Mouse (Mus musculus): ENCODE measurements at regions not wholly inside any gene's neighbourhood (a gene's known extent, or its start where the extent isn't known, plus 50 kb on each side); places are given as distances from the start of the nearest gene placed in this dataset.

DNA sequence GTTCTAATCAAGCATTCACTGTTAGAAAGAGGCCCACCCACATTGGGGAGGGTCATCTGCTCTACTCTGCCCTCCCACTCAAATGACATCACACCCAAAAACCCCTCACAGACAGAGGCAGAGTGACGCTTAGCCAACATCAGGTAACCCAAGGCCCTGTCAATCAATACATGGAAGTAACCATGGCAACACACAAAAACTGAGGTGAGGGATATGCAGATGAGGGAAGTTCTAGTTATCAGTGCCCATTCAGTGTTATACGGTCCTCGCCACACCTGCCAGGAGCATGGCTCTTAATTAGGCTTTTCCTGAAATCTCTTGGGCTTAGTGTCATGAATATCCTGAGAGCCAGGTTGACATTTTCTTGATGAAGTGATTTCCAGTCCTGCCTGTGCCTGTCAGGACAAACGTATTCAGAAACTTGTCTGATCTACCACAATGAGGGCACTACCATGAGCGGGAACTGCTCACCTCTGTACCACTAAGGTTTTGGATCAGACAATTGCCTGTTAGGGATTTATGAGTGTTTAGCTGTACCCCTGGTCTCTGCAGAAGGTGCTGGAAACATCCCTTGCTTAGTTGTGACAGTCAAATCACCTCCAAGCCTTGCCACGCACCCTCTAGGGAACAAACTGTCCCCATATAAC lies 210.4 kb upstream of the Cdh4 start:
- DNase-seq (ENCODE audit: low spot score): no peak

DNA sequence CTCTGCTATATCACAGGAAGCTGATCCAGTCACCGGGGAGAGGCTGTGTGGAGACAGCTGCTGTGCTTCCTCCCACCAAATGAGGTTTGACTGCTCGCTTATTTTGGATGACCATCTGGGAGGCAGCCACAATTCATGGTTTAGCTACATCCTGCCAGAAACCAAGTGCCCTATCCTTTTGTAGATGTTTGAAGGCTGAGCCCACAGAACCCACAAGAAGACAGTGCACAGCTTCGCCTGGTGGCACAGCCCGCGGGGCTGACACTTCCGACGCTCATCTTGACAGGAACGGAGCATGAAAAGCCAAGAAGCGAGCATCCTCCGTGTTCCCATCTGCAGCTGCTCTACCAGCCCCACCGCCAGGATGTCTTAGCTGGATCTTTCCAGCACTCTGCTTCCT lies 204.1 kb upstream of the Cdh4 start:
- no peak for DNase-seq (ENCODE audit: low spot score)

DNA sequence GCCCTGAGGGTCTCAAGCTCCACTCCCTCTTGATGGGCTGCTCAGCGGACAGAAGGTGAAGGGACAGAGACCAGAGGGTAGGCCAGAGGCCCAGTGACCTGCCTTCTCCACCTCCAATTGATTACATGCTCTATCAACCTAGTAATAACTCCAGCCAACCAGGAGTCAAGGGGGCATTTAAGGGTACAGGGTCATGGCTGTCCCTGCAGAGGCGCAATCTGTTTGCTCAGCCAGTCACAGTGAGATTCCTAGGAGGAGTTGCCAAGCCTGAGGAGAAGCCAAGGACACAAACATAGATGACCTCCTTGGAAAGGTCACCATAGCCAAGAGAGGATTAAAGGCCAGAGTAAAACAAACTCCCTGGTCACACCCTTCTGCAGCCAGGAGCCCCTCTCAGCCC lies 181.3 kb upstream of the Cdh4 start:
- no peak for DNase-seq (ENCODE audit: low spot score)

DNA sequence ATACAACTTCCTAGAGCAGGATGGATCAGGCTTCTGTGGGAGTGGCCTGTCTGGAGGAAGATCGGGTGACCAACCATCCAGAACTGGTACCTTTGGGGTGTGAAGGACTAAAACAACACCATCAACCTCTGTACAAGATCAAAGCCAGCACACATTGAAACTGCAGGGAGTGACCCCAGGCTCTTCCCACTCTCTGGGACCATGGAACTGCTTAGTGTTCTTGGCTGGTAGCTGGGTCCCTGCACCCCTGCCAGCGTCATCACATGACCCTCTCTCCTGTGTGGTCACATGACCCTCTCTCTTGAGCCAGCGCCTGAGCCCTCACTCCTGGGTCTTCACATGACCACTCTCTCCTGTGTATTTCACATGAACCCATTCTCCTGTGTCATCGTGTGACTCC lies 178.3 kb upstream of the Cdh4 start:
- no peak for DNase-seq (ENCODE audit: low spot score)

DNA sequence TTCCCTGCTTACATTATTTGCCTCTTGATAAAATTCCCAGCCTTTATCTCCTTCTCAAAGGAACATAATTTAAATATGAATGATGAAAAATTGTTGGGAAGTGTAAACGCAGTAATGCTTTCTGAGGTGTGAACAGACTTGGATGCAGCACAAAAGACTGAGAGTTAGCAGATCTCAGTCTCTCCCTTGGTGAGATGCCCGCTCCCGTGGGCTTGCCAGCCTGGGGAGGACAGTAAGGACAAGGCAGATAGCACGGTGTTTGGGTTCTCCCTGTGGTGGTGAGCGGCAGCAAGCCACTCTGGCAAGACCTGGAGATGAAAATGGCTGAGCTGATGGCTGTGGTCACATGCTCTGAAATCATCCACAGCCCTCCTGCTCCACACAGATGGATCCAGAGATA lies 176.8 kb upstream of the Cdh4 start:
- DNase-seq (ENCODE audit: low spot score): no peak

DNA sequence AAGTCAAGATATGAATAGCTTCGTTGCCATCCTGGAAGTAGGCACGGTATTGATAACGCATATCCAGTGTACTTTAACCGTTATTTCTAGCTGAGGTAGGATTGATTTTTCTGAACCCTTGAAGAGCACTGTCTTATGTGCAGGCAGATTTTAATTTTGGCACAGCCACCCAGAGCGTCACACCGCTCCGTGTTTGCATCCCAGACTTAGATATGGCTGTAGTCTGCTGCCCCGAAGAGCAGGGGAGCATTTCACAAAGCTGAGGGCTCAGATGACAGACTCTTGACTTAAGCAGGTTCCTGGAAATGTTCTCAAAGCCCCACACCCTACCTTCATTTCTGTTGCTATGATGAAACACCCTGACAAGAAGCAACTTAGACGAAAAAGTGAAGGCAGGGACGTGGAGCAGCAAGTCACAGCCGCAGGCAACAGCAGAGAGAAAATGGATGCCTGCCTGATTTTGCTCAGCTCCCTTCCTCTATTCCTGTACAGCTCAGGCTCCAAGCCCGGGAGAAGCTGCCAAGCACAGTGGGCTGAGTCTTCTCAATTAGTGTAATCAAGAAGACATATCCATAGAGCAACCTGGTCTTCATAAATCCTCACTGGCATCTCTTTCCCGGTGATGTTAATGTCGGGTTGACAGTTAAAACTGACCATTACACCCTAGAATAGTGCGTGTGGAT lies 164.9 kb upstream of the Cdh4 start:
- no peak for DNase-seq (ENCODE audit: low spot score)

DNA sequence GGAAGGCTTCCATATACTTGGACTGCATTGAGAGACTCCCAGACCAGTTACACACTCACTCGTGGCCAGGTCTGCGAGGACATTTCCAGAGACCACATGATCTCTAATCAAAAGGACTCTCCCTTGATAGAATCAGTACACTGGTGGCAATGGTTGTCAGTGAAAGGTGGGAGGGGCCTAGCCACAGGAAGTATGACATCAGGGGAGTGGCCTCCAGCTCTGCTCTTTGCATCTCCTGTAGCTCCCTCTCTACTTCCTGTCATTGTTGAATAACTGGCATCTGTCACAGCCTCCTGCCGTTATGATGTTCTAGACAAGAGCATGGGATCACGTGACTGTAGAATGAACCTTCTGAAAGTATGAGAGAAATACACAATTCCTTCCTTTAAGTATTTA lies 164.3 kb upstream of the Cdh4 start:
- no peak for DNase-seq (ENCODE audit: low spot score)

DNA sequence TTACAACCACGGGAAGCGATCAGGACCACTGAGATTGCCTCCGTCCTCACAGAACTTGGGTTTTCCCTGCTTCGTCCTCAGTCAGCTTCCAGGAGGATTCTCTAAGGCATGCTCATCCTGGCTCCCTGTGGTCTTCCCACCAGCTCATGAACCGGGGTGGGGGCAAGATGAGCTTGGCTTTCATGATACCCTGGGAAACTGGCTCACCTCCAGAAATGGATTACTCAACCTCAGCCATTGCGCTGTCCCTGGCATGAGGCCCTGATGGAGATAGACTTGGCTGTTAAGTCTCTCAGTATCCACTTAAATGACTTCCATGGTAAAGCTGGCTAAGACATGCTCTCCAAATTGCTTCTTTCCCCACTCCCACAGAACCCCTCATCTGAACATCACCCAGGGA lies 160.0 kb upstream of the Cdh4 start:
- no peak for DNase-seq (ENCODE audit: low spot score)

DNA sequence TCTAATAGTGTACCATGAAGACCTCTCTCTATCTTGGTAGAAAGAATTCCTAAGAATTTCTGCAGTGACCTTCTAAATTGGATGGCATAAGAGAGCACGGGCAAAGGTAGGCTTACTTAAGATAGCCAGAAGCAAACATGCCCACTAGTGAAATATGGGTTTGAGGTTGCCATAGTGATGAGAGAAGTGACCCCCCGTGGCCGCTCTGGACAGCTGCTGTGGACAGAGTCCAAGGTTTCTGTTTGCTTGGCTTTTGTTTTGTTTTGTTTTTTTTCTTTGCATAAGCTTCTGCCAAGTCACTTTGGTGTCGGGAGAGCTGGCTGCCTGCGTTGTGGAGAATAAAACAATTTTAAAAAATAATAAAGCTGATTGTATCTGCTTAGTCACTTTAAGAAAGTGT lies 151.8 kb upstream of the Cdh4 start:
- no peak for DNase-seq (ENCODE audit: low spot score)

DNA sequence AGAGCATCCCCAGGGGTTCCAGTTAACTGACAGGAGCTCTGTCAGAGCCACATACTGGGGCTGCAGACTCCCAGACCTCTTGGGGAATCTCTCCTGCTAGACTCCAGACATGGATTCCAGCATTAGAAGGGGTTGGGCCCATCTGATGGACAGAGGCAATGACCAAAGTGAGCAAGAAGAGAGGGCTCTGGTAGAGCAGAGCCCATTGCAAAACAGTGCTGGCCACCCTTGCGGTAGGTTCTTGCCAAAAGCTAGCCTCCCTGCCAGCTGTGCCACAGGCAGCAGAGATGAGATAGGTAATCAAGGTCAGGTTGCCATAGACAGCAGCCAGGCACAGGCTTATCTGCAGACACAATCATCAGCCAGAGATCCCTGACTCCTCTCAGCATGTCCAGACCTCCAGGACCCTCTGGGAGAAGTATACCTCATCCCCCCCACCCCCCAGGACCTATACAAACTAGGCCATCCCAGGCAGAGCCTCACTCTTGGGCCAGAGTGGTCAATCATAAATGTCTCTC lies 151.1 kb upstream of the Cdh4 start:
- DNase-seq (ENCODE audit: low spot score): no peak

DNA sequence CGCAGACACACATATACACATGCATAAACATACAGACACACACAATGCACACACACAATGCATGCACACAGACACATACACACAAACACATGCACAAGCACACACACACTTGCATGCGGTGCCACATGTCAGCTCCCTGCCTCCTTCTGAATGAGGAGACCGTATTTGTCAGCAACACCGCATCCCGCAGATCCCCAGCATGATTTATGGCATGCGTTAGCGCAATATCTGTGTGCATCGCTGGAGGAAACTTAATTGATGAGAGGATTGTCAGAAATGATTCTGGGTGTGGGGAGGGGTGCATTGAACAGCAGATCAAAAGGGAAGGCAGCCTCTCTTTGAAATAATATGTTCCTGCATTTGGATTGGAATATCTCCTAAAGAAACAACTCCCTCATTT lies 150.3 kb upstream of the Cdh4 start:
- DNase-seq (ENCODE audit: low spot score): no peak

DNA sequence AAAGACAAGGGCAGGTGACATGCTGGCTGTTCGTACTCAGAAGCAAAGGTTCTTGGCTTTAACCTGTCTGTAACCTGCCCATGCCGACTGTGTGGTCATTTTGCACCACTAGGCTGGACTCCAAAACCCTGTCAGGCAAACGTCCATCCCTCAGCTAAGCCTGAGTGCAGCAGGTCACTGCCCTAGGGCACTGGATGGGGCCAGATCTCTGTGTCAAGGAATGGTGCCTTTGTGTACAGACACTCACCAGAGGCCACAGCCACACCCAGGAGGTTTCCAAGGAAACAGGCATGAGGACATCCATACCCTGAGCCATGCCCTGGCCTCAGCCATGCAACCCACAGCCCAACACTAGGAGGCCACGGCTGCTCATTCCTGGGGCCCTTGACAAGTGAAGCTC lies 149.7 kb upstream of the Cdh4 start:
- no peak for DNase-seq (ENCODE audit: low spot score)

DNA sequence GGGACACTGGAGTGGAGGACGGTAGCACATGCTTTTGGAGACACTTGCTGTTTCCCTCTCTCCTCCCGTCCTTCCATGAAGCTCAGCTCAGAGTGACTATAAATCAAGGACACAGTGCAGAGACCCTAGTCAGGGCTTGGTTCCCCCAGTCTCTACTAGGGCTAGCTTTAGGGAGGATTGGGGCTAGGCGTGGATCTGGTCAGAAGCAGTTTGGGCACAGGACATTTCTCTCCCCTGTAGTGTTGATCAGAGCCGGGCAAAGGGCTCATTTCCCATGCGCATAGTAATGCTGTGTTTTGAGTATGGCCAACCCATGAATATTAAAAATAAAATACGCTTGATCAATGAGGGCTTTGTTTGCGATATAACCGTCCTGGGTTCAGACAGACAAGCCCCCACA lies 149.1 kb upstream of the Cdh4 start:
- DNase-seq (ENCODE audit: low spot score): no peak

DNA sequence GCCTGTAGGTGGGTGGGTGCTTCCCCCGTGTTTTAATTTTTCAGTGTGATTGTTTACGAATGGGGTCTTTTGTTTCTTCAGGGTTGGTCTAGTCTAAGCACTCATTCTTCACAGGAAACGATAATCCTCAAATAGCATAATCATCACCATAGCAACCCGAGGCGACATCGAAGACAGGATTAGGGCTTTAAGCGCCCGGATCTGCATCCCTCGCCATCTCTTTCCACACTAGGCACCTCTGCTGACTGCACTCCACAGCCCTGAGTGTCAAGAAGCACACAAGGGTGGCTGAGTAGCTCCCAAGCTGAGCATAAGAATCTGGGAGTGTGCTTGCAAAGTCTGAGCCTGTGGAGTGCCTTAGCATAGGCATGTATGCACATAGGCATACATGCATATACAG lies 145.2 kb upstream of the Cdh4 start:
- no peak for DNase-seq (ENCODE audit: low spot score)

DNA sequence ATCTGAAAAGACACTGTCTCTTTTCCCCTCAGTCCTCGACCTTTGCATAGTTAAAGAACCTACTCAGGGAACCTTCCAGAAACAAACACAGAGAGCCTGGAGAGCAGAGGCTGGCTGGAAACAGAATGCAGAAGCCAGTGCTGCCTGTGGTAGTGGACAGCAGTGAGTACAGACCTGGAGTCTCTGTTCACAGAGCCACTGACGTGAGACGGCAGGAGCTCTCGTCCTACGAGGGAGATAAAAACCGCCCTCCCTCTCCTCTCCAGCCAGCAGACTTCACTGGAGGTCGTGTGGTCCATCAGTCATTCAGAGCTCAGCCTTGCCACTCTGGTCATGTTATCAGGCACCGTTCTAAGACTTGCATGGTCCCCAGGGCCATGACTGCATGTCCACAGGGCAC lies 138.5 kb upstream of the Cdh4 start:
- DNase-seq (ENCODE audit: low spot score): no peak

DNA sequence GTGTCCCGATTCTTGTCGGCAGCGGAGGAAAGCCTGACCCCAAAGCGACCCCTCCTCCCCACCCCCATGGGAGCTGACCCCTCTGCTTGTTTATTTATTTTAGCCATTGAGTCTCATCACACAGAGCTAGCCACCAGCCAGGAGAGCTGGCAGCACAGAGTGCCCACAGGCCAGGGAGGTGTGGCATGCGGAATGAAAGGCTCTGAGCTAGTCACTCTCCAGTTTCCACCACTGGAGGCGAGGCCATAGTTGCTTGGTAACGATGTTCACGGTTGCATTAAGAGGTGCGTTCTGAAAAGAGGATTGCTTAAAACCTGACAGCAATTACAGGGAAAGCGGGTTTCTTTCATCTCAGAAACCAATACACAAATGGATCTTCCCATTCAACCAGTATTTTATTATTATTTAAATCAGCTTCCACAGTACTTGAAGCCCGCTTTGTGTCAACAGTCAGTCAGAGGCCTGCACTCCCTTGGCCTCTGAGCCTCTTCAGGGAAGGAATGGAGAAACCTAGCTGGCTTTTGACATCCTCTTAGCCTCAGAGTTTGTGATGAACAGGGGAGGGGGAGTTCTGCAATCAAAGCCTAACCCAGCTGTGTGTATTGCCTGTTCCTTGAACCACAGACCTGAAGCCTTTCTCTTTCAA lies 134.8 kb upstream of the Cdh4 start:
- DNase-seq (ENCODE audit: low spot score): no peak

DNA sequence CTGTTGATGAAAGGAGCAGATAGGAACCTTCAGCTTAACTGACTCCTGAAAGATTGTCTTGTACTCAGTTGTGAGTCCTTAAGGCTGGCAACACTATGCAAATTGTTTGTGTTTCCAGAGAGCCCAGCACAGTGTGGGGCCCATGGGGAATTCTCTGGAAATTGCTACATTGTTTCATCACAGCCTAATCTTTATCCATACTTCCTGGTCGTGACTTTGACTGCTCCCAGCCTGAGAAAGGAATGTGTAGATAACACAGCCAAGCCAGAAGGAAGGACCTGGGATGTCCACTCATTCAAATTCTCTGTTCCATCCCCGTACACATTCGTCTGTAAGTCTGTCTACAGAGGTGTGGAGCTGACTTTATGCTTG lies 134.3 kb upstream of the Cdh4 start:
- DNase-seq (ENCODE audit: low spot score): no peak

DNA sequence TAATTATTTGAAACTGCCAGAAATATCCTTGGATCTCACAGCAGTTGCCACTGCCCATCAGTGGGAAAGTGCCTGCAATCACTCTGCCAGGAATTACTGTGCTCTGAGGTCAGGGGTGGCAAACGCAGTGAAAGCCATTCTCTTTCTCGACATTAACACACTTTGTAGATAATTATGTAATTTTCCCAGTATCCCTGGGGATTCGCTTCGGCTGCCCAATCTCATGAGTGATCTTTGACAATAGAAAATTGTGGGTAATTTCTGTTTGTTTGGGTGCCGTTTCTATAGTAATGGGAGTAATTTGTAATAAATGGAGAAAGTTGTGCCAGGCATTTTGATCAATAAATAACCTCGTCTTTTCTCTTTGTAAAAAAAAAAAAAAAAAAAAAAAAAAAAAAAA lies 124.2 kb upstream of the Cdh4 start:
- no peak for DNase-seq (ENCODE audit: low spot score)

DNA sequence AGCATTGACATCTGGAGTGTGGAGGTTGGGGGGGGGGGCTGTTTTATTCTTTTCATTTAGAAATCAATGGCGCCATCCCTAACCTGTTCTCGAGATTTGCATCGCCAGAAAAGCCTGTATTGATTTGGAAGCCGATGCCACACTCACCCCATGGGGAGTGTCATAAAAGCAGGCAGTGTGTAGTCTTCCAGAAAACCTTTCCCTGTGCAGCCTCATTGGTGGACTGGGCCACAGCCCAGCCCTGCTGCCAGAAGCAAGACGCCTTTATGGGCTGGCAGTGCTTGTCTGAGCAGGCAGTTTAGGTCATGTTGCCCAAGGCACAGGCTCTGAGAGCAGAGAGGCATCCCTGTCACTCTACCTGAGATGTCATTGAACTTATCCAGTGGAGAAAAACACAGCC lies 117.0 kb upstream of the Cdh4 start:
- DNase-seq (ENCODE audit: low spot score): no peak

DNA sequence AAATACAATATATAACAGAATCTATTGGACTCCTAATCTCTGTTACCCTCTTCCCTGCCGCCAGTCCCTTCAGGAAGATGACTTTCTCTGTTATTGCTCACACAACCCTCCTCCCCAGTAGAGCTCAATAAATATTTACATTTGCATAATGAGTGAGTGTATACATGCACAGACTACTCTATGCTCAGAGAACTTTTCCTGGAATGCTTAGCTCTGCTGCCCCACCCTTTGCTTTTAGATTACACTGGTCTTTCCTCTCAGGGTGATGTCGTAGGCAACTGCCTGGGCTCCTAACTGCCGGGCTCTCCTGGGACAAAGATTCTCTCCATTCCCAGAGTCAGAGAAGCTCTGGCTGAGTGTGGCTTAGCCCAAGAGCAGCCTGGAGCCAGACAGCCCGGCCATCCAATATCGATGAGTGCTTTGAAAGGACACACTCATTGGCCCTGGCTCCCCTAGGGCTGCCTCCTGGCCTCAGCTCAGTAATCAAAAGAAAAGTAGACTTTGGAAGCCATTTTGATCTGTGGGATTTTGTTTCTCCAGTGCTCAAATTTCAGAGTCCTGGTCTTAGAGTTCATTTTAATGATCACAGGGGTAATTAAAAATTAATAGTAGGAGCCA lies 109.2 kb upstream of the Cdh4 start:
- DNase-seq (ENCODE audit: low spot score): no peak

DNA sequence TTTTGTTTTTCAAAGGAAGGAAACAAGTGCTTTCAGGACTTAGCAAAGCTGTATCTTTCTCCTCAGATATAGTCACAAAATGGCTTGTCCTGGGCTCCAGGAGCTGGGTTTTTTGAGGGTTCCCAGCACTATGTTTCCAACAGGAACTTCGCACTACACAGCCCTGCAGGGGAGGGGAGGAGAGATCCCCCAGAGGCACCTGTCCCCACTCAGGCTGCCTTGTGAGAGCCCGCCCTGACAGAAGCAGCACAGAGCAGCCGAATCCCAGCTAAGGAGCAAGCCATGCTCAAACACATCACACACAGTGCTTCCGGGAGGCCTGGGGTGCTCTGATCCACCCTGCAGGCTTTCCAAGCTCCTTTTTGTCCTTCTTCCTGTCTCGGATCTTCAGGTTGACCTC lies 108.6 kb upstream of the Cdh4 start:
- no peak for DNase-seq (ENCODE audit: low spot score)

DNA sequence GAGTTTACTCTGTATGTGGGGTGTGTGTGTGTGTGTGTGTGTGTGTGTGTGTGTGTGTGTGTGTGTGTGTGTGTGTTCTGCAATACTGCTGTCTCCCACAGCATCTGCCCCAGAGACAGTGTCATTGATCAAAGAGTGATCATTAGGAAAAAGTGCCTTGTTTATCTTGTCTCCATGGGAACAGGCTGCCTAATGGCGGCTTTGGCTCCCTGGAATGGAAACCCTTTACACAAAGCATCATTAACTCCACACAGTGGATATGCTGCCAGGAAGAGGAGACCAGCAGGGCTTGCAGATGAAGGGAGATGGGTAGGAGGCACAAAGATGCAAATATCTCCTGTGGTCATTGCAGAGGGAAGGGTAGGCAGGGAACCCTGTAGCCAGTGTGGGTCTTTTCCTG lies 106.0 kb upstream of the Cdh4 start:
- DNase-seq (ENCODE audit: low spot score): no peak

DNA sequence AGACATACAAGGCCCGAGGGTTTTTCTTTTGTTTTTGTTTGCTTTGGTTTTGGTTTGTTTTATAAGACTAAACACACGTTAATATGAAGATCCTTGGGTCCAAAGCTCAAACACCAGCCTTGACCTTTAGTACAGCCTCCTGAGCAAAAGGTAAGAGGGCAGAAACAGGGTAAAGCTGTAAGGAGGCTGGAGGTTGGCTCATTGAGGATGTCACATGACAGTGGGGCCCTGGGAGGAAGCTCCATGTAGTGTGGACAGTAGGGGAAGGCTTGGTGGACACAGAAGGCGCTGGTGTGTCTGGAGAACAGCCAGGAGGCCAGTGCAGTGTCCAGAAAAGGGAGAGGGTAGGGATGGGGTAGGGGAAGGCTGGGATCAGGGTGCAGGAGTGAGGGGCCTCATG lies 89.6 kb upstream of the Cdh4 start:
- DNase-seq (ENCODE audit: low spot score): no peak

All from urinary bladder, adult 2 months (tissue).